Mouse (Mus musculus) kidney, embryonic 16.5 days (tissue): Measurements from ENCODE around the gene Npy2r. TPM values are rescaled to one million over a fixed set of nuclear protein-coding genes. Genes with fewer than 3 reads are reported as not detected.

Experiments
- ATAC-seq: fragments of 200-750 bp; cut with Nextera tagmentation; 2 replicates; pipeline ENCODE4 v1.8.0; 2017; ENCODE audit warnings: moderate TSS enrichment; ENCODE audit not compliant: low FRiP score, low TSS enrichment
- H3K27ac ChIP-seq: fragments of 300-500 bp; sonication (generic); 2 replicates; pipeline ENCODE4 v1.5.1; 2014; ENCODE audit warnings: low read length
- H3K27me3 ChIP-seq: fragments of 300-500 bp; sonication (generic); 2 replicates; pipeline ENCODE4 v1.6.1; 2014; ENCODE audit warnings: low read length, control low read depth, mixed read lengths; ENCODE audit not compliant: insufficient read depth
- H3K36me3 ChIP-seq: fragments of 300-500 bp; sonication (generic); 2 replicates; pipeline ENCODE4 v1.6.1; 2014; ENCODE audit warnings: low read length, control low read depth, mixed read lengths; ENCODE audit not compliant: insufficient read depth
- H3K4me1 ChIP-seq: fragments of 300-500 bp; sonication (generic); 2 replicates; pipeline ENCODE4 v1.6.1; 2014; ENCODE audit warnings: low read length, control low read depth, mixed read lengths; ENCODE audit not compliant: insufficient read depth
- H3K4me2 ChIP-seq: fragments of 300-500 bp; sonication (generic); replicated peaks from 2 replicates; pipeline ENCODE4 v1.6.1; 2014; ENCODE audit warnings: low read depth, low read length
- H3K4me3 ChIP-seq: fragments of 300-500 bp; sonication (generic); 2 replicates; pipeline ENCODE4 v1.5.1; 2014; ENCODE audit warnings: mild to moderate bottlenecking, low read length
- H3K9ac ChIP-seq: fragments of 300-500 bp; sonication (generic); replicated peaks from 2 replicates; pipeline ENCODE4 v1.6.1; 2014; ENCODE audit warnings: low read length
- H3K9me3 ChIP-seq: fragments of 300-500 bp; sonication (generic); 2 replicates; pipeline ENCODE4 v1.6.1; 2016; ENCODE audit warnings: low read length, control low read depth
- whole genome bisulfite sequencing: fragments of 180-500 bp; shearing (Covaris S2); extraction: QIAGEN DNeasy Blood & Tissue Kit; methylation state at CpG from one replicate; pipeline ENCODE4 v1.1.7; 2014; 5-methylcytosine and 5-hydroxymethylcytosine counted together
- polyA plus RNA-seq: library from polyadenylated mRNA; unstranded; fragments of >200 nt; fragmentation: Nextera tagmentation; extraction: Ambion mirVana; gene quantifications from 2 replicates; pipeline ENCODE4 v1.2.1, GENCODE M21; 2015

The Npy2r gene
- 0.69 and 0.72 TPM in 2 replicates for polyA plus RNA-seq

DNA sequence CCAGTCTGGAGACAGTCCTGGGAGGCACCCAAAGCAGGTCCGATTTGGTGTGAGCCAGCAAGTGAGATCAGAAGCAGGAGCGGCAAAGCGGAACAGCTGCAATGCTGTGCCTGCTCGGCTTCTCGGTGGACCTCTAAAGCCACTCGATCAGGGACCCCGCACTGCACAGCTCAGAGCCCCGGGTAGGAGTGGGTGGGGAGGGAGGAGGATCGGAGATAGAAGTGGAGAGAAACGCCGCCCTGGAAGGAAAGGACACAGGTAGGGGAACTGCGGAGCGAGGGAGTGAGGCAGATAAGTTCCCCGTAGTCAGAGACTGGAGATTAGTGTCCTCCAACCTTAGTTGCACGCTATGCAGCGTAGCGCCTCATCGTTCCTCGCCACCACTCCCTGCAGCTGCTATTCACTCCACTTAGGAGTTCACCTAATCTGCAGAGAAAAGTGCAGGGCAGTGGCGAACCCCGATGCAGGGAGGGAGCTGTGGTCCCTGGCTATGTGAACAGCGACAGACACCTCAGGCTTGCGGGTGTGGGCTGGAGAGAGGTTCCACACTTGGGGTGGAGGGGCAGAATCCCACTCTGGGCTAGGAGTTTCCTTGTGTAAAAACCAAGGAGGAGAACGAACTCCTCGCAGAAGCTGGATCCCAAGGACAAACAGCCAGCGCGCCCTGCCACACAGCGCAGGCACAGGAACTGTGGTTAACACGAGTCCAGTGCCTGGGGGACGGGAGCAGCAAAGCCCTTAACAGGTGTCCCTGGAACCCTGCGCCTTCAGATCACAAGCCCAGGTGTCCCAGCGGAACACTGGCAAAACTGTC lies at the start of gene Npy2r:
TSS of gene Npy2r (minus strand) at position 177 of the 814 bp plus-strand sequence.
- Histone ChIP-seq H3K9me3 (no peaks in the 10 kb centered on the region), H3K4me2 (peak within 1 kb of the TSS; percentile 95), H3K4me1 (peaks cover 3% of the 10 kb centered on the region; the same call in 1 of the 2 replicates), H3K27ac (no peak within 1 kb of the TSS), H3K36me3 (no peaks in the 10 kb centered on the region), H3K27me3 (peaks cover 7% of the 10 kb centered on the region; the same call in 1 of the 2 replicates), H3K9ac (peak within 1 kb of the TSS; percentile 68), H3K4me3 (peak within 1 kb of the TSS; percentile 47)
- under 1% methylated on average over 32 of the region's 32 CpGs for WGBS
- ATAC-seq, result peak; percentile 82

- no peak for ATAC-seq
- H3K36me3 ChIP-seq, result no peaks in the 10 kb centered on the region
- H3K4me2 ChIP-seq, result no peak overlapping the region
- WGBS, result 68% methylated on average over 3 of the region's 3 CpGs
- no peak overlapping the region for H3K4me3 ChIP-seq
- no peak overlapping the region for H3K27ac ChIP-seq
- H3K9ac ChIP-seq, result no peak overlapping the region
- no peaks in the 10 kb centered on the region for H3K9me3 ChIP-seq
- H3K27me3 ChIP-seq, result no peaks in the 10 kb centered on the region
- H3K4me1 ChIP-seq, result no peaks in the 10 kb centered on the region
Measured at GRCm38 (mm10) chr3:82557786-82558185, 9.9 kb upstream of the Npy2r start.

GRCm38 (mm10) chr3:82556311-82556828 lies 8.5 kb upstream of the Npy2r start:
- Histone ChIP-seq H3K4me2 (no peak overlapping the region), H3K9ac (no peak overlapping the region), H3K36me3 (no peaks in the 10 kb centered on the region), H3K4me3 (no peak overlapping the region), H3K27me3 (no peaks in the 10 kb centered on the region), H3K4me1 (no peaks in the 10 kb centered on the region), H3K9me3 (no peaks in the 10 kb centered on the region), H3K27ac (no peak overlapping the region)
- WGBS, result 81% methylated on average over 2 of the region's 2 CpGs
- no peak for ATAC-seq

DNA sequence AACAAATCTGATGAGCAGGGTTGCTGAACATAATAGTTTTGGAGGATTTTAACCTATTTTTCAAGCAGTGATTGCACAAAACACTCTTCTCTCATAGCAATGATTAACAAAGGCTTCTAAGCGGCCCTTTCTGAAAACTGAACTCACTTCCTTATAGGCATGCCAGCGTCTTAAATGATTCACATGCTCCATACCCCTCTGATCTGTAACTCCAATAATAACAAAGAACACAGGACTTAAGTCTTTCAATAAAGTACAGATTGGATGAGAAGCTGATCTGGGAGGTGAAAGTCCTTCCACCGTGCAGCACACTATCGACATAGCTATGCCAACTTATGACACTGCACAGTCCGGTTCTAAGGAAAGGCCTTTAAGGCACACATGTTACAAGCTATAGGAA lies 2.0 kb upstream of the Npy2r start:
- H3K4me2 ChIP-seq, result no peak overlapping the region
- peaks cover 7% of the 10 kb centered on the region; the same call in 1 of the 2 replicates for H3K27me3 ChIP-seq
- ATAC-seq, result no peak
- no peak overlapping the region for H3K27ac ChIP-seq
- H3K9ac ChIP-seq, result no peak overlapping the region
- H3K4me1 ChIP-seq, result peaks cover 3% of the 10 kb centered on the region; the same call in 1 of the 2 replicates
- H3K36me3 ChIP-seq, result no peaks in the 10 kb centered on the region
- no peaks in the 10 kb centered on the region for H3K9me3 ChIP-seq
- H3K4me3 ChIP-seq, result no peak overlapping the region
- WGBS, result 74% methylated on average over 5 of the region's 5 CpGs

GRCm38 (mm10) chr3:82548753-82549152 lies 869 bp upstream of the Npy2r start:
- ATAC-seq, result peak; percentile 84
- H3K27ac ChIP-seq, result no peak overlapping the region
- 2% methylated on average over 9 of the region's 9 CpGs for WGBS
- peaks cover 7% of the 10 kb centered on the region; the same call in 1 of the 2 replicates for H3K27me3 ChIP-seq
- H3K36me3 ChIP-seq, result no peaks in the 10 kb centered on the region
- no peaks in the 10 kb centered on the region for H3K9me3 ChIP-seq
- H3K4me1 ChIP-seq, result peaks cover 3% of the 10 kb centered on the region; the same call in 1 of the 2 replicates
- H3K9ac ChIP-seq, result peak overlapping the region; percentile 68; the same call in 1 of the 2 replicates
- H3K4me3 ChIP-seq, result peak overlapping the region; percentile 47
- peak overlapping the region; percentile 95 for H3K4me2 ChIP-seq

GRCm38 (mm10) chr3:82541449-82541848 lies 6.4 kb downstream of the Npy2r start:
- no peak overlapping the region for H3K4me3 ChIP-seq
- ATAC-seq, result no peak
- H3K27me3 ChIP-seq, result no peaks in the 10 kb centered on the region
- no peak overlapping the region for H3K4me2 ChIP-seq
- no peak overlapping the region for H3K9ac ChIP-seq
- no peaks in the 10 kb centered on the region for H3K4me1 ChIP-seq
- H3K27ac ChIP-seq, result no peak overlapping the region
- H3K36me3 ChIP-seq, result no peaks in the 10 kb centered on the region
- no peaks in the 10 kb centered on the region for H3K9me3 ChIP-seq
- 86% methylated on average over 2 of the region's 2 CpGs for WGBS

DNA sequence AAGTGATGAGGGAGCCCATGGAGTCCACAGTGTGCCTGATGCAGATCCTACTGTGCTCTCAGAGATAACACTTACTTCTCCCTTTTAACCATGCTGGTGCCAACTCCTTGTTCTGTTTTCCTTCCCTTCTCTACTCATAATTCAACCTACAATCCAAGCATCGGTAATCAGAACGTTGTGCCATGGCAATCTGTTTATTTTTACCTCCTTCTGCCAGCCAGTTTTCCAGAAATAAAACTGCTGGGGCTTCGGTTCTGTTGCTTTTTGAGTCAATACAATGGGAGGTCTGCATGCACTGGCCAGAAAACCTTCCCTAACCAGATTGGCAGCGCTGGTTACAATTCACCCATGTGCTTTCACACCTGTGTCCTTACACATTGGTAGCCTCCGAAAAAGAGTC lies 7.9 kb downstream of the Npy2r start:
- H3K4me1 ChIP-seq, result no peaks in the 10 kb centered on the region
- no peak overlapping the region for H3K27ac ChIP-seq
- H3K4me3 ChIP-seq, result no peak overlapping the region
- H3K27me3 ChIP-seq, result no peaks in the 10 kb centered on the region
- WGBS, result 79% methylated on average over 5 of the region's 5 CpGs
- no peaks in the 10 kb centered on the region for H3K36me3 ChIP-seq
- no peaks in the 10 kb centered on the region for H3K9me3 ChIP-seq
- ATAC-seq, result no peak
- no peak overlapping the region for H3K9ac ChIP-seq
- no peak overlapping the region for H3K4me2 ChIP-seq

GRCm38 (mm10) chr3:82524792-82525191 lies 23.1 kb downstream of the Npy2r start:
- ATAC-seq, result no peak
- no peak overlapping the region for H3K4me2 ChIP-seq
- no peaks in the 10 kb centered on the region for H3K27me3 ChIP-seq
- no peaks in the 10 kb centered on the region for H3K9me3 ChIP-seq
- 76% methylated on average over 1 of the region's 1 CpGs for WGBS
- no peak overlapping the region for H3K27ac ChIP-seq
- no peak overlapping the region for H3K9ac ChIP-seq
- H3K36me3 ChIP-seq, result no peaks in the 10 kb centered on the region
- no peak overlapping the region for H3K4me3 ChIP-seq
- no peaks in the 10 kb centered on the region for H3K4me1 ChIP-seq

DNA sequence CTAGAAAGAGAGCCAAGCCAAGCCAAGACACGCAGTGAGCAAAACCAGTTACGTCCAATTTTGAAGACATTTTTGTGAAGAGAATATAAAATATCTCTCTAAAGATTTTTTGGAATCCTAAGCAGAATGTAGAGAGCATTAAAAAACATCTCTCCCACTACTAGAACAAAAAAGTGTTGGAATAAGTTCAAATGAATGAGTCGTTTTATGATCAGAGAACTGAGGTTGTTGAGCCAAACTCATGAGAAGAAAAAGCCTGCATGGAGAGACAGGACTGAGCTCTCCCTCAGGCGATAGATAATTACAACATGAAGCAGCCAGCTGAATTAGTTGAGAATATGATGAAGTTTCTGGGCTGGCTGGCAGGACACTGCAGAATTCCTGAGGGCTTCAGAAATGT lies 49.9 kb downstream of the Npy2r start:
- Histone ChIP-seq H3K4me1 (no peaks in the 10 kb centered on the region), H3K9ac (no peak overlapping the region), H3K27ac (no peak overlapping the region), H3K4me3 (no peak overlapping the region), H3K4me2 (no peak overlapping the region), H3K36me3 (no peaks in the 10 kb centered on the region), H3K27me3 (no peaks in the 10 kb centered on the region), H3K9me3 (no peaks in the 10 kb centered on the region)
- WGBS, result 70% methylated on average over 4 of the region's 4 CpGs
- no peak for ATAC-seq
